ENCODE assay signal across 25 mouse cellular contexts in the genomic region with DNA sequence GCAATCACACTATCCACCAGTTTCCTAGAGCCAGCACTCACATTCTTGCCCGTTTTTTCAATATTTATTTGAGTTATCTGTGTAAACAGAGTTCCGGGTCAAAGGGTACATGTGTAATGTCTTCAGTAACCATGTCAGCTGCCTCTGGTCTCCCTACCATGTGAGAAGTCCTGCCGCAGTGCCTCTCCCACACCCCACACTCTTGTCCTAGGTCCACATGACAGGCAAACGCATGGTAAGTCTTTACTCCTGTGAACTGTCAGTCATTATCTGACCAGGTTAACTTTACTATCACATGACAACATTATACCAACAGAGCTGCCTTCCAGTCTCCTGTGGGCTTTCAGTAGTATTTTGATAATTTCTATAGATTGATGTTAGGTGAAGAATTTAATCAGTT.
"Had no signal": no experiment of that assay in that cellular context is flagged by ENCODE, and none has a peak within 500 bp of the region (broad histone marks: within the 10 kb centered on the region; RNA-seq: fewer than 3 reads in every experiment).

No protein-coding gene starts in this region.

- H3K27me3 ChIP-seq: hindbrain, embryonic 12.5 days; kidney, embryonic 15.5 days; limb, embryonic 12.5 days had no signal

- H3K9me3 ChIP-seq: hindbrain, embryonic 10.5 days; hindbrain, embryonic 12.5 days; kidney, embryonic 15.5 days; limb, embryonic 10.5 days; limb, embryonic 12.5 days had no signal

- DNase-seq: gastrocnemius, adult 2 months; gastrocnemius, postnatal 10 days; gastrocnemius, postnatal 25 days; heart, adult 2 months; heart, postnatal 10 days; heart, postnatal 4 days; kidney, adult 11 months; kidney, adult 2 months; kidney, adult 9 months; kidney, postnatal 14 days; kidney, postnatal 36 days; layer of hippocampus, adult 9-11 months had no signal

- ATAC-seq: forebrain, embryonic 16.5 days; hindbrain, embryonic 16.5 days; inflammation-experienced regulatory T-cells, adult 6 months had no signal

- H3K4me2 ChIP-seq: heart, embryonic 11.5 days; hindbrain, embryonic 12.5 days; hindbrain, embryonic 14.5 days; kidney, embryonic 15.5 days; limb, embryonic 12.5 days; liver, embryonic 11.5 days had no signal

- H3K4me1 ChIP-seq: hindbrain, embryonic 10.5 days; hindbrain, embryonic 12.5 days; kidney, embryonic 15.5 days; limb, embryonic 10.5 days; limb, embryonic 12.5 days had no signal

- H3K27ac ChIP-seq: gastrocnemius, adult 2 months; heart, adult 2 months; hindbrain, embryonic 10.5 days; hindbrain, embryonic 12.5 days; hindbrain, embryonic 14.5 days; kidney, embryonic 15.5 days; kidney, postnatal 0 days; left cerebral cortex, adult 2 months; limb, embryonic 10.5 days; limb, embryonic 12.5 days had no signal

- H3K9ac ChIP-seq: hindbrain, embryonic 12.5 days; hindbrain, embryonic 14.5 days; kidney, embryonic 15.5 days; limb, embryonic 12.5 days had no signal

- H3K4me3 ChIP-seq: gastrocnemius, adult 2 months; heart, adult 2 months; hindbrain, embryonic 10.5 days; hindbrain, embryonic 12.5 days; kidney, embryonic 15.5 days; left cerebral cortex, adult 2 months; limb, embryonic 10.5 days; limb, embryonic 12.5 days had no signal
